Mouse (Mus musculus) hindbrain, embryonic 13.5 days (tissue): Measurements from ENCODE around the gene Gsg1. TPM values are rescaled to one million over a fixed set of nuclear protein-coding genes. Genes with fewer than 3 reads are reported as not detected.

Source experiments
- polyA plus RNA-seq: library from polyadenylated mRNA; unstranded; fragments of >200 nt; fragmentation: Nextera tagmentation; extraction: Ambion mirVana; gene quantifications from 2 replicates; pipeline ENCODE4 v1.2.1, GENCODE M21; 2015

The Gsg1 gene
- polyA plus RNA-seq, 1 experiment from 2014 or later, result 0.32 TPM

Other genes with a start within 250 kb of the Gsg1 start
- gene Ddx47, start 242.7 kb downstream of the Gsg1 start, polyA plus RNA-seq, result 78.4 and 84.6 TPM in 2 replicates
- gene Gprc5a, start 188.7 kb downstream of the Gsg1 start, polyA plus RNA-seq, result 0.72 and 1.1 TPM in 2 replicates
- not detected in 2 replicates for gene Gprc5d, start 136.1 kb downstream of the Gsg1 start, polyA plus RNA-seq
- gene Fam234b, start 56.4 kb downstream of the Gsg1 start, polyA plus RNA-seq, result 85.5 and 87.9 TPM in 2 replicates
- gene Hebp1, start 56.3 kb downstream of the Gsg1 start, polyA plus RNA-seq, result 2.9 and 4.2 TPM in 2 replicates
- 0.16 and 0.26 TPM in 2 replicates for gene Pbp2, start 56.1 kb upstream of the Gsg1 start, polyA plus RNA-seq
- 11.1 and 12.2 TPM in 2 replicates for gene Emp1, start 108.2 kb upstream of the Gsg1 start, polyA plus RNA-seq